Mouse (Mus musculus): ENCODE results near the gene Hist1h1c. TPM values are rescaled to one million over a fixed set of nuclear protein-coding genes. Genes with fewer than 3 reads are reported as not detected.

Gene Hist1h1c
- total RNA-seq, 1 experiment from 2014 or later: 712 TPM

- no peak for ATAC-seq (ENCODE audit: extremely low read depth, insufficient number of reproducible peaks, low FRiP score, poor library complexity, severe bottlenecking)
Observed at GRCm38 (mm10) chr13:23779025-23779424, 40.4 kb downstream of the Hist1h1c start.

Other genes with a start within 250 kb of the Hist1h1c start
- 0.25 and 0.58 TPM in 2 replicates for gene Btn2a2, start 250.0 kb upstream of the Hist1h1c start, total RNA-seq (2017)
- 161 and 193 TPM in 2 replicates for gene Hist1h4h, start 207.8 kb upstream of the Hist1h1c start, total RNA-seq (2017)
- gene Hist1h2af, start 204.9 kb upstream of the Hist1h1c start, total RNA-seq (2017): 3.5 and 5.0 TPM in 2 replicates
- gene Hist1h3g, start 203.4 kb upstream of the Hist1h1c start, total RNA-seq (2017): not detected in 2 replicates
- 5.8 and 6.4 TPM in 2 replicates for gene Hist1h2bh, start 195.4 kb upstream of the Hist1h1c start, total RNA-seq (2017)
- gene Hist1h3f, start 194.8 kb upstream of the Hist1h1c start, total RNA-seq (2017): 21.9 and 24.1 TPM in 2 replicates
- 15.2 and 27.6 TPM in 2 replicates for gene Hist1h4f, start 187.2 kb upstream of the Hist1h1c start, total RNA-seq (2017)
- 28.5 and 28.7 TPM in 2 replicates for gene Hist1h1d, start 185.5 kb upstream of the Hist1h1c start, total RNA-seq (2017)
- 50.8 and 54.4 TPM in 2 replicates for gene Hist1h3e, start 176.4 kb upstream of the Hist1h1c start, total RNA-seq (2017)
- gene Hist1h2ae, start 167.6 kb upstream of the Hist1h1c start, total RNA-seq (2017): 13.6 and 18.3 TPM in 2 replicates
- 97.4 and 145 TPM in 2 replicates for gene Hist1h2bg, start 167.4 kb upstream of the Hist1h1c start, total RNA-seq (2017)
- gene Hist1h2bf, start 164.6 kb upstream of the Hist1h1c start, total RNA-seq (2017): 32.7 and 52.5 TPM in 2 replicates
- 33.4 and 78.8 TPM in 2 replicates for gene Hist1h2ad, start 164.4 kb upstream of the Hist1h1c start, total RNA-seq (2017)
- gene Hist1h3d, start 163.0 kb upstream of the Hist1h1c start, total RNA-seq (2017): 12.9 and 13.3 TPM in 2 replicates
- gene Hist1h4d, start 157.2 kb upstream of the Hist1h1c start, total RNA-seq (2017): 92.3 and 119 TPM in 2 replicates
- gene Hist1h2be, start 117.7 kb upstream of the Hist1h1c start, total RNA-seq (2017): 83.4 and 97.3 TPM in 2 replicates
- gene Hist1h1e, start 116.2 kb upstream of the Hist1h1c start, total RNA-seq (2017): 201 and 211 TPM in 2 replicates
- 18.7 and 20.1 TPM in 2 replicates for gene Hist1h2ac, start 54.9 kb upstream of the Hist1h1c start, total RNA-seq (2017)
- 139 and 146 TPM in 2 replicates for gene Hist1h2bc, start 54.6 kb upstream of the Hist1h1c start, total RNA-seq (2017)
- 2.2 TPM in 1 of 2 replicates, not detected in the other for gene Hist1h1t, start 43.0 kb upstream of the Hist1h1c start, total RNA-seq (2017)
- gene Hist1h4c, start 40.4 kb upstream of the Hist1h1c start, total RNA-seq (2017): 116 and 135 TPM in 2 replicates
- gene Hfe, start 28.0 kb upstream of the Hist1h1c start, total RNA-seq (2017): 4.8 and 5.0 TPM in 2 replicates
- 4.8 TPM in 1 of 2 replicates, not detected in the other for gene Hist1h3c, start 6.8 kb downstream of the Hist1h1c start, total RNA-seq (2017)
- gene Hist1h2bb, start 7.9 kb downstream of the Hist1h1c start, total RNA-seq (2017): 77.7 and 104 TPM in 2 replicates
- 24.9 and 28.2 TPM in 2 replicates for gene Hist1h2ab, start 12.3 kb downstream of the Hist1h1c start, total RNA-seq (2017)
- gene Hist1h3b, start 13.5 kb downstream of the Hist1h1c start, total RNA-seq (2017): 1.2 TPM in 1 of 2 replicates, not detected in the other
- 9.3 and 36.7 TPM in 2 replicates for gene Hist1h4b, start 18.2 kb downstream of the Hist1h1c start, total RNA-seq (2017)
- 30.0 and 55.5 TPM in 2 replicates for gene Hist1h4a, start 22.4 kb downstream of the Hist1h1c start, total RNA-seq (2017)
- gene Hist1h3a, start 23.6 kb downstream of the Hist1h1c start, total RNA-seq (2017): 38.6 and 45.9 TPM in 2 replicates
- gene Hist1h1a, start 24.9 kb downstream of the Hist1h1c start, total RNA-seq (2017): 74.8 and 84.1 TPM in 2 replicates
- gene Trim38, start 31.1 kb downstream of the Hist1h1c start, total RNA-seq (2017): not detected in 2 replicates
- not detected in 2 replicates for gene Slc17a2, start 68.2 kb downstream of the Hist1h1c start, total RNA-seq (2017)
- gene Slc17a3, start 100.6 kb downstream of the Hist1h1c start, total RNA-seq (2017): not detected in 2 replicates
- gene Slc17a1, start 128.9 kb downstream of the Hist1h1c start, total RNA-seq (2017): not detected in 2 replicates
- not detected in 2 replicates for gene Slc17a4, start 176.2 kb downstream of the Hist1h1c start, total RNA-seq (2017)
- not detected in 2 replicates for gene Hist1h2ba, start 195.3 kb downstream of the Hist1h1c start, total RNA-seq (2017)
- not detected in 2 replicates for gene Hist1h2aa, start 195.7 kb downstream of the Hist1h1c start, total RNA-seq (2017)